Comparison of ENCODE assay signal across 29 mouse cellular contexts in the genomic region with DNA sequence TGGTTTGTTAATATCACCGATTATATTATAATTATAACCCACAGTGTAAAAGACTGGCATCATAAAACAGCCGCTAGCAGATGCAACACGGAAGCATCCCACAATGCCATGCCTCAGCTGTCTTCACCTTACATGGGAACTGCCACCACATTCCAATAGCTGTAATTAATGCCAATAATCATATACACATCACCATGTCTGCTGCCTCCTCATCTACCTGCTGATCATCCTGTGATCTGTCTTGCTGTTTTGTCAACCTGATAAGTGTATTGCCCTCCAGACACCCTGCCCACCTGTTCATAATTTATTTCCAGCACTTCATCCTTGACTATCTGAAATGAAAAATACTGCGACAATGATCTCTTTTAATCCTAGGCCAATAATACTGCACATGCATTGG.
A peak's percentile ranks its signal among the peaks of the same experiment; 100 is the strongest.
DNase-seq lines count a peak whose midpoint lies in the region; ATAC-seq and TF ChIP-seq lines count a peak whose summit lies in the region.
"Had no signal": no experiment of that assay in that cellular context is flagged by ENCODE, and none has a peak within 500 bp of the region (broad histone marks: within the 10 kb centered on the region; RNA-seq: fewer than 3 reads in every experiment).

No protein-coding gene starts in this region.

- no peak for DNase-seq in forebrain, embryonic 10.5 days (ENCODE audit: extremely low spot score, low spot score)
- DNase-seq in midbrain, postnatal 0 days (ENCODE audit: low spot score): no peak
- peak; percentile 47 for DNase-seq in brain, embryonic 14.5 days (ENCODE audit: low read depth)
- no peak for DNase-seq in layer of hippocampus, postnatal 25 days (ENCODE audit: extremely low spot score in 1 of 2, low spot score in 1 of 2)
- DNase-seq in embryo, embryonic 9.5 days (ENCODE audit: extremely low spot score): no peak
- DNase-seq: adrenal gland, postnatal 14 days; cerebellum, adult 11-12 months; cerebellum, adult 9-11 months; embryo, embryonic 11 days; gastrocnemius, postnatal 10 days; kidney, adult 8-10 months; kidney, postnatal 4 days; liver, embryonic 13.5 days; lung, adult 18-20 months; lung, postnatal 4 days; spleen, adult 18-20 months; thymus, adult 18-20 months; thymus, postnatal 25 days had no signal

- 64% methylated on average over 4 of the region's 4 CpGs for WGBS in forebrain, embryonic 13.5 days
- 90% methylated on average over 4 of the region's 4 CpGs for WGBS in forebrain, embryonic 10.5 days
- 76% methylated on average over 4 of the region's 4 CpGs for WGBS in midbrain, embryonic 12.5 days
- WGBS in midbrain, postnatal 0 days: 75% methylated on average over 4 of the region's 4 CpGs
- WGBS in midbrain, embryonic 15.5 days: 73% methylated on average over 4 of the region's 4 CpGs

- H3K4me1 ChIP-seq in forebrain, embryonic 13.5 days: peaks cover 7% of the 10 kb centered on the region; the same call in 1 of the 2 replicates
- no peaks in the 10 kb centered on the region for H3K4me1 ChIP-seq in forebrain, embryonic 10.5 days
- 0 out of 2 replicates have a peak, but pooled peaks cover 6% of the 10 kb centered on the region for H3K4me1 ChIP-seq in midbrain, embryonic 12.5 days
- H3K4me1 ChIP-seq in midbrain, postnatal 0 days (ENCODE audit: insufficient read depth, low read length): no peaks in the 10 kb centered on the region
- H3K4me1 ChIP-seq in midbrain, embryonic 15.5 days: peaks cover 7% of the 10 kb centered on the region
- H3K4me1 ChIP-seq: embryonic facial prominence, embryonic 13.5 days; limb, embryonic 10.5 days; limb, embryonic 15.5 days; liver, embryonic 13.5 days; megakaryocyte, embryonic 14.5 days had no signal

- no peaks in the 10 kb centered on the region for H3K27me3 ChIP-seq in forebrain, embryonic 13.5 days
- no peaks in the 10 kb centered on the region for H3K27me3 ChIP-seq in forebrain, embryonic 10.5 days (ENCODE audit: poor library complexity, severe bottlenecking)
- no peaks in the 10 kb centered on the region for H3K27me3 ChIP-seq in midbrain, embryonic 12.5 days
- H3K27me3 ChIP-seq in midbrain, postnatal 0 days (ENCODE audit: insufficient read depth, low read length): no peaks in the 10 kb centered on the region
- H3K27me3 ChIP-seq in midbrain, embryonic 15.5 days (replicated peaks): no peaks in the 10 kb centered on the region
- H3K27me3 ChIP-seq: embryonic facial prominence, embryonic 13.5 days; limb, embryonic 15.5 days; liver, embryonic 13.5 days; megakaryocyte, embryonic 14.5 days had no signal

- no peak overlapping the region for H3K4me3 ChIP-seq in forebrain, embryonic 13.5 days
- H3K4me3 ChIP-seq in forebrain, embryonic 10.5 days: no peak overlapping the region
- H3K4me3 ChIP-seq in midbrain, embryonic 12.5 days: no peak overlapping the region
- H3K4me3 ChIP-seq in midbrain, postnatal 0 days (ENCODE audit: low read depth, low read length): no peak overlapping the region
- no peak overlapping the region for H3K4me3 ChIP-seq in midbrain, embryonic 15.5 days
- H3K4me3 ChIP-seq: embryonic facial prominence, embryonic 13.5 days; limb, embryonic 10.5 days; limb, embryonic 15.5 days; liver, embryonic 13.5 days; megakaryocyte, embryonic 14.5 days had no signal

- H3K27ac ChIP-seq in forebrain, embryonic 13.5 days: peak overlapping the region; percentile 12
- H3K27ac ChIP-seq in forebrain, embryonic 10.5 days: no peak overlapping the region
- H3K27ac ChIP-seq in midbrain, embryonic 12.5 days (replicated peaks): peak overlapping the region; percentile 49
- H3K27ac ChIP-seq in midbrain, postnatal 0 days (ENCODE audit: low read depth, low read length): no peak overlapping the region
- H3K27ac ChIP-seq in midbrain, embryonic 15.5 days: no peak overlapping the region
- H3K27ac ChIP-seq: embryonic facial prominence, embryonic 13.5 days; kidney, postnatal 0 days; limb, embryonic 10.5 days; limb, embryonic 15.5 days; liver, embryonic 13.5 days; stomach, postnatal 0 days had no signal

- no peaks in the 10 kb centered on the region for H3K36me3 ChIP-seq in forebrain, embryonic 13.5 days (ENCODE audit: poor library complexity, severe bottlenecking)
- H3K36me3 ChIP-seq in forebrain, embryonic 10.5 days (replicated peaks): no peaks in the 10 kb centered on the region
- H3K36me3 ChIP-seq in midbrain, embryonic 12.5 days: no peaks in the 10 kb centered on the region
- no peaks in the 10 kb centered on the region for H3K36me3 ChIP-seq in midbrain, postnatal 0 days (ENCODE audit: insufficient read depth, low read length)
- no peaks in the 10 kb centered on the region for H3K36me3 ChIP-seq in midbrain, embryonic 15.5 days (replicated peaks)
- H3K36me3 ChIP-seq: embryonic facial prominence, embryonic 13.5 days; limb, embryonic 10.5 days; limb, embryonic 15.5 days; liver, embryonic 13.5 days had no signal

- peak; percentile 53 for ATAC-seq in forebrain, embryonic 13.5 days
- ATAC-seq in midbrain, embryonic 12.5 days (ENCODE audit: low FRiP score, low read depth): peak; percentile 56
- no peak for ATAC-seq in midbrain, postnatal 0 days (ENCODE audit: low FRiP score)
- peak; percentile 30; the same call in 1 of the 2 replicates for ATAC-seq in midbrain, embryonic 15.5 days (replicated peaks)
- ATAC-seq: intestine, embryonic 16.5 days; lung, postnatal 0 days had no signal

- no peak for TF ChIP-seq CTCF in midbrain, postnatal 0 days (IDR thresholded peaks at IDR 0.05)
- no peak for TF ChIP-seq CTCF in brain, embryonic 14.5 days (IDR thresholded peaks at IDR 0.05; ENCODE audit: borderline replicate concordance, extremely low read depth, insufficient read depth, insufficient read length)

- H3K9me3 ChIP-seq in forebrain, embryonic 13.5 days (replicated peaks): no peaks in the 10 kb centered on the region
- no peaks in the 10 kb centered on the region for H3K9me3 ChIP-seq in forebrain, embryonic 10.5 days
- no peaks in the 10 kb centered on the region for H3K9me3 ChIP-seq in midbrain, embryonic 12.5 days
- H3K9me3 ChIP-seq in midbrain, postnatal 0 days (ENCODE audit: low read length): no peaks in the 10 kb centered on the region
- H3K9me3 ChIP-seq in midbrain, embryonic 15.5 days: no peaks in the 10 kb centered on the region
- H3K9me3 ChIP-seq: embryonic facial prominence, embryonic 13.5 days; limb, embryonic 10.5 days; limb, embryonic 15.5 days; liver, embryonic 13.5 days; megakaryocyte, embryonic 14.5 days had no signal

- no peak overlapping the region for H3K9ac ChIP-seq in forebrain, embryonic 13.5 days
- H3K9ac ChIP-seq in midbrain, embryonic 12.5 days (replicated peaks): no peak overlapping the region
- H3K9ac ChIP-seq in midbrain, postnatal 0 days (replicated peaks; ENCODE audit: low read length, poor library complexity, severe bottlenecking): no peak overlapping the region
- H3K9ac ChIP-seq in midbrain, embryonic 15.5 days: no peak overlapping the region
- H3K9ac ChIP-seq: embryonic facial prominence, embryonic 13.5 days; limb, embryonic 15.5 days; liver, embryonic 13.5 days had no signal

- H3K4me2 ChIP-seq in forebrain, embryonic 13.5 days: no peak overlapping the region
- no peak overlapping the region for H3K4me2 ChIP-seq in midbrain, embryonic 12.5 days (replicated peaks)
- H3K4me2 ChIP-seq in midbrain, postnatal 0 days (ENCODE audit: low read depth, low read length, poor library complexity, severe bottlenecking): no peak overlapping the region
- H3K4me2 ChIP-seq in midbrain, embryonic 15.5 days: no peak overlapping the region
- H3K4me2 ChIP-seq: embryonic facial prominence, embryonic 13.5 days; limb, embryonic 15.5 days; liver, embryonic 13.5 days had no signal

- TF ChIP-seq POLR2A in brain, embryonic 14.5 days (IDR thresholded peaks at IDR 0.05; ENCODE audit: borderline replicate concordance, extremely low read depth, insufficient read depth, insufficient read length, poor library complexity, severe bottlenecking): no peak

Comparison
In these comparisons a context has a peak if more than half of its experiments do, and no peak if none do; other contexts are left out.
1. H3K27ac ChIP-seq: peak in forebrain, embryonic 13.5 days (single experiment) and midbrain, embryonic 12.5 days (single experiment); none in forebrain, embryonic 10.5 days (single experiment), midbrain, postnatal 0 days (single experiment) and midbrain, embryonic 15.5 days (single experiment).